Mouse (Mus musculus) mature B cell (primary cell): ENCODE results near the gene Ddx39b.

Experiments
- in situ Hi-C: fragments of 300-500 bp; cut with MboI; formaldehyde crosslinking; loops from 2 replicates; pipeline ENCODE4 v1.14.3; 2019

Gene Ddx39b

DNA sequence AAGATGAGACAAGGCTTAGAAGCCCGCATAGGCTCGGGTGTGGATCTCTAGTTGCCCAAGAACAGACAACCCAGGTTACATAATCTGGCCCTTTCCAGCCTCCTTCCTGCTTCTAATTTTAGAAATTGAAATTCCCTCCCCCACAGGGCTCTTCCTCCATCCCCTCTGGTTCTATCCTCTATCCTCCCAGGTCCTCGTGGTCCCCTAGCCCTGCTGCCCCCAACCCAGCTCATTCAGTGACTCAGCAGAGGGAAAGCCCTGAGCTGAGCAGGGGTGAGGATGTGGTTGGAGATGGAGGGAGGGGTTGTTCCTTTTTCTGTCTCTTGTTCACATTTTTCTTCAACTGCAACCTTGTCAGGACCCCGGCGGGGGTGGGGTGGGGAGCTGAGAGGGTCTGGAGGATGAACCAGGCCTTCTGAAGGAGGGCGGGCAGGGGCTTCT, 21.9 kb upstream of the Ddx39b start:
- in situ Hi-C loops: no loop called here

- in situ Hi-C loops: no loop called here
Observed at GRCm38 (mm10) chr17:35220156-35220952, 21.2 kb upstream of the Ddx39b start, which contains the start of gene Gm16181. Gene Gm16181, plus strand, starts transcription at chr17:35220834.

DNA sequence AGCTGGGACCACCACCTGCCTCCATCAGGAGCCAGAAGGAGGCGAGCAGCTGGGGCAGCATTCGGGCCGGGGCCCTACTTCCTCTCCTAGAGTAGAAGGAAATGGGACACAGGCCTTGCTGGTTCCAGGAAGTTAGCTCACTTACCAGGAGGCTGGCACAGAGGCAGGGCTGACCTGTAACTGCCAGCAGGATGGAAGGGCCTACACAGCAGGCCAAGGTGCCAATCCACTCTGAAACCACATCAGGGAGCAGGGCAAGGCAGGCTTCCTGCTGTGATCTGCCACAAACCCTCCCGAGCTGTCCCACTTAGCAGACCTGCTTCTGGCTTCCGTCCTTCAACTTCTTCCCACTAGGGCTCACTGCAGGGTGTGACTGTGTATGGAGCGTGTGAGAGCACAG, 19.2 kb upstream of the Ddx39b start:
- in situ Hi-C loops: no loop called here

GRCm38 (mm10) chr17:35224641-35225040, 16.9 kb upstream of the Ddx39b start:
- in situ Hi-C loops: no loop called here

DNA sequence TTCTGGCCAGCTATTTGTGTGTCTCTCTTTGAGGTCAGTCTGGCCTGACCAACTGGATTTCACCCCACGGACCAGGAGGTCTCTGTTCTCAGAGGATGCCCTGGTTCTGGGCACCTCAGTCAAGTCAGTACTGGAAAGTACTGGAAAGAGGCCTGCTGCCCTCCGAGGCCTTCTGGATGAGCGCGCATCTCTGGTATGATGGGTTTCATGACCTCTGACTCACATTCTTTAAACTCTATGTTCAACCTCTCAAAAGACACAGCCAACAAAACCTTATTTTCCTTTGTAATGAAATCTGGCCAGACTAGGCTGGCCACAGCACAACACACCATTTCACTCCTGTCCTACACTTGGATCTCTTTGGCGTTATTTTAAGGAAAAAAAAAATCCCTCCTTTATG, 16.1 kb upstream of the Ddx39b start:
- in situ Hi-C loops: no loop called here

GRCm38 (mm10) chr17:35226561-35227046, 14.9 kb upstream of the Ddx39b start:
- in situ Hi-C loops: no loop called here

- in situ Hi-C loops: loop anchor here (5.0 kb wide), 1 partner anchor 64 kb away; no protein-coding TSS in a partner anchor
Observed at GRCm38 (mm10) chr17:35231022-35231421, 10.5 kb upstream of the Ddx39b start.

DNA sequence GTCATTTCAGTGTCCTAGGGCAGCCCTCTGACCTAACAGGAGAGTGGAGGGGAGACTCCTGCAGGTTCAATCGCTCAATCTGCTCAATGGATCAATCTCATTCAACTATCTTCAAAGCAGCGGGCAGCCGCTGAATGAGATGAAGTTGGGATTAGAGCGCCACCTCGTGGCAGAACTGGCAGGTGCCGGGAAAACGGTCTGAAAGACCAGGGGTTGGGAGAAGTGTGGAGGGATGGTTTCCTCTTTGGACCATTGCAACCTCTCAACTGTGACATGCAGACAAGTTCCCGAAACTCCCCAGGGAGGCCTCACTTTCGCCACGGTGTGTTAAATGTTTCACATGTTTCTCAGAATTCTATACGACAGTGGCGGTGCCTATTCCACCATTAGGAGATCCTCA, 9.5 kb upstream of the Ddx39b start:
- in situ Hi-C loops: loop anchor here (5.0 kb wide), 1 partner anchor 65 kb away; no protein-coding TSS in a partner anchor

- in situ Hi-C loops: loop anchor here (5.0 kb wide), 1 partner anchor 65 kb away; no protein-coding TSS in a partner anchor
Observed at GRCm38 (mm10) chr17:35232659-35233058, 8.9 kb upstream of the Ddx39b start.

DNA sequence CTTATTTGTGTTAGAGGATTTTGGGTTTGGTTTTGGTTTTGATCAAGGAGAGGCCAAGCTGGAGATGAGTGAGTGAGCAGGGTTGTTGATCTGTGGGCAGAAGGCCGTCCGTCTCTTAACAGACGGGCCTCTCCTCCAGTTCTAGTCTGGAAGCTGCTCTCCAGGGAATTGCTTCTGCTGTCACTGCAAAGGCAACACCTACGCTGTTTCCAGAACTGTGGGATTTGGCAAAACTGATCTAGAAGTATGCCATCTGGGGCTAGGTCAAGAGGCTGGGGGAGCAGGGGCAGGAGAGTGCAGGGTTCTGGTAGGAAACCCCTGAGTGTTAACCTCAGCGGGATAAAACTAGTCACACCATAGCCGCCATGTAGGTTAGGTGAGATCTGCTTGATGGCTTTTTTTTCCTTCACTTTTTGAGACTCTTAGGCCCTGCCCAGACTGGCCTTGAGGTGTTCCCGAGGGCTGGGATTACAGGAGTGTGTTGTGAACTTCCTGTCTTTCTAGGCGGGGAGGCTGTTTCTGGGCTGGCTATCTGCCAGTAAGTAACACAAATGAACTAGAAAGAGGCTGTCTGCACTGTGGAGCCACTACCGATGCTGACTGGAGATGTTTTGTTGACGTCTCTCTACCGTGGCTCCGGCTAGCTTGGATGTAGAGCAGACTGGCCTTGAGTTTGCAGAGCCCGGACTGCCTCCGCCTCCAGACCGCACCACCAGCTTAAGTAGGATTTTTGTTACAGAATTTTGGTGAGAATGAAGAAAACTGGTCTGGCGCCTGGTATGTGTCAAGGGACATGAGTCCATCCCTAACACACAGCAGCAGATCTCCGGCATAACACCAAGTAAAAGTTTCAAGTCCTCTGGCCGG, 8.2 kb upstream of the Ddx39b start, which contains the start of gene Atp6v1g2:
Atp6v1g2 (plus strand) TSS at position 547 of the 867 bp plus-strand sequence.
- in situ Hi-C loops: loop anchor here (5.0 kb wide), 1 partner anchor 66 kb away; no protein-coding TSS in a partner anchor

GRCm38 (mm10) chr17:35234090-35234489, 7.5 kb upstream of the Ddx39b start:
- in situ Hi-C loops: loop anchor here (5.0 kb wide), 1 partner anchor 67 kb away; no protein-coding TSS in a partner anchor

DNA sequence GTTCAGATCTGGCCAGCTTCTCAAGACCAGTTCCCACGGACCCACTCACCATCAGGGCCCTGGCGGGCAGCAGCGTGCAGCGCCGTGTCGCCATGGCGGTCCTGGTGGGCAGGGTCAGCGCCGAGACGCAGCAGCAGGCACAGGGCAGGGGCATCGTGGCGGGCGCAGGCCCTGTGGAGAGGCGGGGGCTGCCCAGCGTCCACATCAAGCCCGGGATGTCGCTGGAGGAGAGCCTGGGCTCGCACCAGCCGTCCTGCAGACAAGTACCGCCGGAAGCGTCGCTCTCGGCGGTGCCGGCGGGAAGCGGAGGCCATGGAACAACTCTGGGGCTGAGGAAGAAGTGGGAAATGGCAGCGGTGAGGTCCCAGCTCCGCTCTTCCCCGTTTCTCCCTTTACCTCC, 6.6 kb upstream of the Ddx39b start:
- in situ Hi-C loops: loop anchor here (5.0 kb wide), 1 partner anchor 68 kb away; no protein-coding TSS in a partner anchor

DNA sequence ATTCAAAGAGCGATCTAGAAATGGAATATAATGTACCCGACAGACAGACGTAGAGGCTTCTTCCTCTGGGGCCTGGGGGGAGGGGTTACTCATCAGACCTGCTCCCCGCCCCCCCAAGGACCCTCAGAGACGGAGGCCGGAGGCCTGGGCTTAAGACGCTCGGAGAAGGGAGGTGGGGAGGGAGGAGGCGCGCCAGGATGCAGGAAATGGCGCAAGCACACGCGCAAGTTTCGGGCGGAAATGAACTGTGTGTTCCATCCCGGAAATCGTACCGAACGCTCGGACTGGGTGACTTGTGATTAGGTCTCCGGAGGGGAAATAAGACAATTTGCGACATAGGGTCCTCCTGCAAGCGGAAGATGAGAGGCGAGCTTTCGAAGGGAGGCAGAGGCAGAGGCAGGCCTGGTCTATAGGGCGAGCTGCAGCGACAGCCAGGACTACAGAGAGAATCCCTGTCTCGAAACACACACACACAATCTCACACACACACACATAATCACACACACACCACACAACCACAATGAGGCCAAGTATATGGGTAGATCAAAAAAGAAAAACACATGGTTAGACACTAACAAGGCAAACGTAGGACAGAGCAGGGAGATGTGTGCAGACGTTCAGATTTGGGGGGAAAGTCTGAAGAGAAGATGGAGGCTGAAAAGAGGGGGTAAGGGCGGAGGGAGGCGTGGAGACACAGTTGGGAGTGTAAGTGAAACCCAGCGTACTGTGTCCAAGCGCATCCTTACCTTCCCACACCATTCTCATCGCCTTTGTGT, 5.7 kb upstream of the Ddx39b start, which contains the start of gene Nfkbil1:
Nfkbil1 (minus strand) TSS at position 179 of the 776 bp plus-strand sequence.
- in situ Hi-C loops: no loop called here

DNA sequence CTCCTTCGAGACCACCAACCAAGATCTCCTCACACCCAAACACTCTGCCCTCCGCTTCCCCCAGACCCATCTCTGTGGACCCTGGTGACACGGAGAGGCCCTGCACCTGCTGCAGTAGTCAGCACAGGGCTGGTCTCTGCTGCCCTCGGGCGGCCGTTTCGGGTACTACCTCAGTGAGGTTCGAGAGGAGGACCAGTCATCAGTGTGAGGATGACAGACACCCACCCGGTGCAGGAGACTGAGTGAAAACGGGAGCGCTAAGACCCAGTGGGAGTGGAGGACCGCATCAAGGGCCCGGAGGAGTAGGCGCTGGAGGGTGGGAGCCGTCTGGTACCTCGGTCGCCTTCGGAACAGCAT, 5.2 kb upstream of the Ddx39b start:
- in situ Hi-C loops: no loop called here

DNA sequence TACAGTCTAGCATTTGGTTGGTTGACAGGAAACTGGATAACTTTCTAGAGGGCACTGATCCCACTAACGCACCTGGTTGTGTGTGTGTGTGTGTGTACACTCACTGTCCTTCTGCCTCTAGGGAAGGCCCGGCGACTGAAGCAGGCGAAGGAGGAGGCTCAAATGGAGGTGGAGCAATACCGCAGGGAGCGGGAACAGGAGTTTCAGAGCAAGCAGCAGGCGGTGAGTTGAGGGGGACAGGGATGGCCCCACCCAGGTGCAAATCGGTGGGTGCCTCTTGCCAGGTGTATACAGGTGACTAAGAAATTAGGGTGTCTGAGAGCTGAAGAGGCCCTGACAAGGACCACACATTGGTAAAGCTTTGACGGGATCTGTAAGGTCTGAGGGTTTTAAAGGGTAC, 4.5 kb upstream of the Ddx39b start:
- in situ Hi-C loops: no loop called here

DNA sequence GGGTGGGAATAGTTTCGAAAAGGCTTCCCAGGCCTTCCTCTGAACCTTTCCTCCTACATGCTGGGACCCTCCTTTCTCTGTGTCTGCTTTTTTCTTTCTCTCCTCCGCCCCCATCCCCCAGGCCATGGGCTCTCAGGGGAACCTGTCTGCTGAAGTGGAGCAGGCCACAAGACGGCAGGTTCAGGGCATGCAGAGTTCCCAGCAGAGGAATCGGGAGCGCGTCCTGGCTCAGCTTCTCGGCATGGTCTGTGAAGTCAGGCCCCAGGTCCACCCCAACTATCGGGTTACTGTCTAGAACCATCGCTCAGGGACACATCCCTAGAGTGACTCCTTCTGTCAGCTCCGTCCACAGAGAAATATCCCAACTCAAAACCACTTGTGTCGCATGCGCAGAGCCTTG, 4.0 kb upstream of the Ddx39b start:
- in situ Hi-C loops: no loop called here

GRCm38 (mm10) chr17:35239700-35240099, 1.8 kb upstream of the Ddx39b start:
- in situ Hi-C loops: no loop called here

- in situ Hi-C loops: no loop called here
Observed at GRCm38 (mm10) chr17:35240384-35241304, 902 bp upstream of the Ddx39b start.

DNA sequence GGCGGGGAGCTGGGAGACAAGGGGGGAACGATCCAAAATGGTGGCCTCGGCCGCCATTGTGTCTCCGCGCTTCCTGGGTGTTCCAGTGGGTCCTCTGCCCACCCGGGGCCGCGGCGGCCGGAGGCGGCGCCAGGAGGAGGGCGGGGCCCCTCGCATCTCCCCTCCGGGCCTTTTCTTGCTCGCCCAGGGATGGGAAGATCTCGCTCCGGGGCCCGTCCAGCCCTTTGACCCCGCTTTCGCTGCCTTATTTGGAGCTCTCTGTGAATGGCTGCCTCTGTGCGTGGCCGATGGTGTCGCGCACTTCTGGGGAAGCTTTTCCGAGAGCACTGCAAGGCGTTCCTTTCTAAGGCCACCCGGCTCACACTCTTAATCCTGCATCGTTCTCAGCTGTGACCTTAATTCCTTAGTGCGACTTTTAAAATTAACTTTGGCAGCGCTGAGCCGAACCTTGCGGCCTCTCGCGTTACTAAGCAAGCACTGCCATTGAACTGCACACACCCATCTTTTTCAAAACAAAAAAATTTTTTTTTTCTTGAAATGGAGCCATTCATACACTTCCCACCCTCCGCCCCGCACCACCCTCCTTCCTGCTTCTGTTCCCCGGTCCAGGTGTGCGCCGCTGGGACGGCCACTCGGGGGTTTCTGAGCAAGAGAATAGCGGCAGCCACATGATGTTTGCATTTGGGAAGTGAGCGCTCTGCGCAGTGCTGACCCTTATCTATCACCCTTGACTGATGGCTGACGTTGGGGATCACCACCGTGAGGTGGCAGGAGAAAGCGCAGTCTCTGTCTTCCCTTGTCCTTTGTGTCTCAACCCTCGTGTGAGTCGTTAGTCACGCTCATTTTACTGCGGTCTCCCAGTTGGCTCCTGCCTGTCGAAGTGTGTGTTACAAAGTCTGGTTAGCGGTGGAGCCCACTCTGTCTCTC, 732 bp downstream of the Ddx39b start:
- in situ Hi-C loops: no loop called here
